Mouse (Mus musculus): ENCODE data around the gene Tent4b. TPM values are rescaled to one million over a fixed set of nuclear protein-coding genes. Genes with fewer than 3 reads are reported as not detected.

The Tent4b gene
- polyA plus RNA-seq, 1 experiment from 2014 or later, result 3.3 TPM

DNA sequence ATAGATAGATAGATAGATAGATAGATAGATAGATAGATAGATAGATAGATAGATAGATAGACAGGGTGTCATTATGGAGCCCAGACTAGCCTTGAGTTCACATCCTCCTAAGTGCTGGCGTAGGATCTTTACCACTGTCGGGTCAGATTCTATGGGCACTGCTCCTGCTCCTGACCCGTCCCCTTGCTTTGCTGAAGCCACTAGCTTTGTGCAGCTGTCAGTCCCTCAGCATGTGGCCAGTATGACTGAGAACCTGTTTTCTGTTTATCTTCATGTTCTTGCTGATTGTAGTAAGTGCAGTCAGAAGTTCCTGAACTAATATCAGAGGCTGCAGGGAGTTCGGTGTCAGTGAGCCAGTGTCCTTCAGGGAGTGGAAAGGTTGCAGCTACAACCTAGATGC lies 108.7 kb downstream of the Tent4b start:
- Histone ChIP-seq H3K4me1 (replicated peaks) (peaks cover 43% of the 10 kb centered on the region), H3K9ac (no peak overlapping the region), H3K9me3 (replicated peaks) (no peaks in the 10 kb centered on the region), H3K4me3 (replicated peaks) (no peak overlapping the region), H3K27me3 (no peaks in the 10 kb centered on the region), H3K27ac (replicated peaks) (no peak overlapping the region), H3K4me2 (no peak overlapping the region), H3K36me3 (replicated peaks) (peaks cover 78% of the 10 kb centered on the region)
- WGBS (ENCODE audit: insufficient replicate concordance), result 79% methylated on average over 4 of the region's 4 CpGs
- ATAC-seq (ENCODE audit: insufficient read depth), result no peak

Other genes starting within 250 kb of the Tent4b start
- gene Zfp423, start 239.6 kb upstream of the Tent4b start, polyA plus RNA-seq (2015; fragmentation: Nextera tagmentation; extraction: Ambion mirVana), result 0.30 and 0.39 TPM in 2 replicates
- 21.7 and 24.2 TPM in 2 replicates for gene Cnep1r1, start 80.4 kb upstream of the Tent4b start, polyA plus RNA-seq (2015; fragmentation: Nextera tagmentation; extraction: Ambion mirVana)
- 19.2 and 21.3 TPM in 2 replicates for gene Heatr3, start 61.4 kb upstream of the Tent4b start, polyA plus RNA-seq (2015; fragmentation: Nextera tagmentation; extraction: Ambion mirVana)
- 21.3 and 22.3 TPM in 2 replicates for gene Adcy7, start 73.2 kb downstream of the Tent4b start, polyA plus RNA-seq (2015; fragmentation: Nextera tagmentation; extraction: Ambion mirVana)
- 28.4 and 31.3 TPM in 2 replicates for gene Brd7, start 163.0 kb downstream of the Tent4b start, polyA plus RNA-seq (2015; fragmentation: Nextera tagmentation; extraction: Ambion mirVana)

All from liver, embryonic 15.5 days (tissue).